Mouse (Mus musculus): ENCODE measurements at regions not wholly inside any gene's neighbourhood (a gene's known extent, or its start where the extent isn't known, plus 50 kb on each side); places are given as distances from the start of the nearest gene placed in this dataset.

DNA sequence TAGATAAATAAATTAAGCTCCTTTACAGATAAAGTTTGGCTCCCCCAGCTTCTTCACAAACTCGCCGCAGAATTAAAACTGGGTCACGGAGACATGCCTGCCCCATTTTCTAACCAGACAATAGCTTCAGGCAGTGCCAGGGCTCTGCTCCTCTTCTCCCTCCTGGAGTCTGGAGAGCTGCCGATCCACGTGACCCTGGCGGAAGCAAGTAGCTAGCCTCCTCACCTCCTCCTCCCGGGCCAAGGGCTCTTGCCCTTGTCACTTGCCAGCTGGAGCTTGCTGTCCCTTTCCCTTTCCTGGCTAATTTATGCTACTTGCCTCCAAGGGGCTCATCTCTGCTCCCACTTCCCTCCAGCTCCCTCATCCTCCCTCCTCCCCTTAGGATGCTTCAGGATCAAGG, 142.0 kb downstream of the Mis18a start:
- Histone ChIP-seq H3K4me2 (no peak overlapping the region), H3K27me3 (ENCODE audit: control insufficient read depth, insufficient read depth, low read length) (no peaks in the 10 kb centered on the region), H3K27ac (ENCODE audit: low read depth, low read length) (no peak overlapping the region), H3K9me3 (ENCODE audit: control insufficient read depth, low read length) (no peaks in the 10 kb centered on the region), H3K4me3 (ENCODE audit: low read depth, low read length) (no peak overlapping the region), H3K36me3 (ENCODE audit: control insufficient read depth, insufficient read depth, low read length) (no peaks in the 10 kb centered on the region), H3K9ac (ENCODE audit: low read length) (no peak overlapping the region), H3K4me1 (ENCODE audit: control insufficient read depth, insufficient read depth, low read length) (no peaks in the 10 kb centered on the region)
- no peak for ATAC-seq (ENCODE audit: low FRiP score)
- no peak for DNase-seq (ENCODE audit: low spot score, missing footprints)
- 81% methylated on average over 7 of the region's 7 CpGs for WGBS

DNA sequence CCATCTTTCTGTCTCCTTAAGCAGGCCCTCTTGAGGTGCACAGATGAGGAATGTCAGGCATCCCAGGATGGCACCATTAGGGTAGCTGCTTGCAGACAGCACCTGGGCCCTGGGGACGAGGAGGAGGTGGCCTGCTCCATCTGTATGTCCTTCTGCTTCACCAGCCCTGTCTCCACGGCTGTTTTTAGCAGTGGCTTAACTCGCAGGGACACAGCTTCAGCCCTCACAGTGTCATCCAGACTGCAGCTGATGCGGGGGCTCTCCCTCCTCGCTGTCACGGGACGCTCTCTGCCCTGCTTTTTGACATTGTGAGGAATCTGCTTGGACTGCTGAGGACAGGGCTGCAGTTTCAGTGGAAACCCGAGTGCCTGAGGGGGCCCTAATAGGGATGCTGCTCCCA, 146.8 kb downstream of the Mis18a start:
- ATAC-seq (ENCODE audit: low FRiP score) (no peak), DNase-seq (ENCODE audit: low spot score, missing footprints) (no peak)
- Histone ChIP-seq H3K27me3 (ENCODE audit: control insufficient read depth, insufficient read depth, low read length) (no peaks in the 10 kb centered on the region), H3K27ac (ENCODE audit: low read depth, low read length) (no peak overlapping the region), H3K9ac (ENCODE audit: low read length) (no peak overlapping the region), H3K4me2 (no peak overlapping the region), H3K36me3 (ENCODE audit: control insufficient read depth, insufficient read depth, low read length) (no peaks in the 10 kb centered on the region), H3K4me1 (ENCODE audit: control insufficient read depth, insufficient read depth, low read length) (no peaks in the 10 kb centered on the region), H3K9me3 (ENCODE audit: control insufficient read depth, low read length) (no peaks in the 10 kb centered on the region), H3K4me3 (ENCODE audit: low read depth, low read length) (no peak overlapping the region)
- 68% methylated on average over 8 of the region's 8 CpGs for WGBS

DNA sequence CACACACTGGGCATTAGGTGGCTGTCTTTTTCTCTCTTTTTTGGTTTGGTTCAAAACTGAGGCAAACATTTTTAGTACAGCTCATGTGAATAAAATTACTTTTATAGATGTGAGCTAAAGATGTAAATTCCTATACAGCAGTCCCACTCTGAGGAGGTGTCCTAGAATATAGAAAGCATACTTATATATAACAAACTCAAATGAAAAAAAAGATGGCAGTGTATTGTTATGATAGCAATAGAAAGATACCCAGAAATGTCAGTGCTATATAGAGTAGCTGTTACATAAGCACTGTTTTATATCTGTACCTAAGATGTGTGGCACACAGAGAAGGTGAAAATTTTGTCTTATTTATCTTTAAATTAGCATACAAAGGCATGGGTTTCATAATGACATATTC, 156.1 kb downstream of the Mis18a start:
- Histone ChIP-seq H3K27ac (ENCODE audit: low read depth, low read length) (no peak overlapping the region), H3K27me3 (ENCODE audit: control insufficient read depth, insufficient read depth, low read length) (no peaks in the 10 kb centered on the region), H3K9ac (ENCODE audit: low read length) (no peak overlapping the region), H3K9me3 (ENCODE audit: control insufficient read depth, low read length) (no peaks in the 10 kb centered on the region), H3K4me1 (ENCODE audit: control insufficient read depth, insufficient read depth, low read length) (no peaks in the 10 kb centered on the region), H3K4me3 (ENCODE audit: low read depth, low read length) (no peak overlapping the region), H3K36me3 (ENCODE audit: control insufficient read depth, insufficient read depth, low read length) (no peaks in the 10 kb centered on the region), H3K4me2 (no peak overlapping the region)
- ATAC-seq (ENCODE audit: low FRiP score) (no peak), DNase-seq (ENCODE audit: low spot score, missing footprints) (no peak)

DNA sequence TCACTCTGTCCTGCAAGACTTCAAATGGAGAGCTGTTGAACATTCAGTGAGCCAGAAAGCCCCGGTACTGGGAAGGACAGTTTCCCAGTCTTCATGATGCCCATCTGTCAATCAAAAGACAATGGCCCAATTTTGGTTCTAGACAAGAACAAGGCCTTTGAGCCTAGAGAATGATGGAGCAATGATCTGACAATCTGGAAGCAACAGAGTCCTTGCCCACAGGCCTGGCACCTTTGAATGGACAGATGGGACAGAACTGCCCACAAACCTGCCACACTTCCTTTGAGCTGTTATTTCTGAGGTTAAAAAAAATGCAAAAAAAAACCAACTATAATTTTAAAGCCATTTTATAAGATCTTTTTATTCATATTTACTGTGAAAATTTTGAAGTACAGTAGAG, 157.4 kb downstream of the Mis18a start:
- no peaks in the 10 kb centered on the region for H3K36me3 ChIP-seq (ENCODE audit: control insufficient read depth, insufficient read depth, low read length)
- no peak overlapping the region for H3K4me2 ChIP-seq
- no peaks in the 10 kb centered on the region for H3K27me3 ChIP-seq (ENCODE audit: control insufficient read depth, insufficient read depth, low read length)
- no peak overlapping the region for H3K9ac ChIP-seq (ENCODE audit: low read length)
- no peaks in the 10 kb centered on the region for H3K9me3 ChIP-seq (ENCODE audit: control insufficient read depth, low read length)
- ATAC-seq (ENCODE audit: low FRiP score): no peak
- WGBS: 82% methylated on average over 1 of the region's 1 CpGs
- no peak overlapping the region for H3K27ac ChIP-seq (ENCODE audit: low read depth, low read length)
- H3K4me1 ChIP-seq (ENCODE audit: control insufficient read depth, insufficient read depth, low read length): no peaks in the 10 kb centered on the region
- DNase-seq (ENCODE audit: low spot score, missing footprints): no peak
- H3K4me3 ChIP-seq (ENCODE audit: low read depth, low read length): no peak overlapping the region

DNA sequence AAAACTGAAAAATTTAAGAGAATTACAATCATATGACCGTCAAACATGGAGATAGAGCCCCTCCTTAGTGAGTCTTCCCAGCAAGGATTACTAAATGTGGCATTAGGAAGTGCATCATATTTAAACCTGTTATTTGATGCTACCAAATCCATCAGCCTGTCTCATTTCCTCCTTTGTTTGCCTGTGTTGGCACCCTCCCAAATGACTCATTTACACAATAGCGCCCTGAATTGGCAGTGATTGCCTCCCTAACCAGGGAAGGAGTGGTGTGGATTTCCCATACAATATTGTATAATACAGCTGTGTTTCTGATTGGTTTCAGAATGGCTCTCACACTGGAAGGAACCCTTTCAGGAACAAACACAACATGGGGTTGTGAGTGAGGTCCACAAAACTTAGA, 162.0 kb downstream of the Mis18a start:
- Histone ChIP-seq H3K4me3 (ENCODE audit: low read depth, low read length) (no peak overlapping the region), H3K27me3 (ENCODE audit: control insufficient read depth, insufficient read depth, low read length) (no peaks in the 10 kb centered on the region), H3K4me1 (ENCODE audit: control insufficient read depth, insufficient read depth, low read length) (no peaks in the 10 kb centered on the region), H3K36me3 (ENCODE audit: control insufficient read depth, insufficient read depth, low read length) (no peaks in the 10 kb centered on the region), H3K9me3 (ENCODE audit: control insufficient read depth, low read length) (no peaks in the 10 kb centered on the region), H3K9ac (ENCODE audit: low read length) (no peak overlapping the region), H3K4me2 (no peak overlapping the region), H3K27ac (ENCODE audit: low read depth, low read length) (no peak overlapping the region)
- DNase-seq (ENCODE audit: low spot score, missing footprints): no peak
- WGBS: 84% methylated on average over 2 of the region's 2 CpGs
- no peak for ATAC-seq (ENCODE audit: low FRiP score)

DNA sequence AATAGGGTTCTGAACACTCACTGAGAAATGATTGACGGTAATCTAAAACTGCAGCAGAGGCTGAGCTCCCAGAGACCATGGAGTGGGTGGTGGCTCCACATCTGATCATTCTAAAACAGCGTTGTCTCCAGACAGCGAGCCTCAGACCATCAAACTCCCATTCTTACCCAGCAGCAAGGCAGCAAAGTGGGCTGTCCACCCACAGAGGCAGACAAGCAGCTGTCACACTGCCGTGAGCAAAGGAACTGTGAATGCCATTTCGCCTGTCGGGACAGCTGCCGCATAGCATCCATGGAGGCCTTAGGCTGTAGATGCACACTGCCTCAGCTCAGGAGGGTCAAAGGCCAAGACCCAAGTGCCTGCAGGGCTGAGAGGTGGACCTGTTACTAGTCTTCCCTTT, 167.3 kb downstream of the Hunk start:
- no peak for ATAC-seq (ENCODE audit: low FRiP score)
- H3K4me2 ChIP-seq: no peak overlapping the region
- H3K4me1 ChIP-seq (ENCODE audit: control insufficient read depth, insufficient read depth, low read length): no peaks in the 10 kb centered on the region
- H3K36me3 ChIP-seq (ENCODE audit: control insufficient read depth, insufficient read depth, low read length): no peaks in the 10 kb centered on the region
- no peaks in the 10 kb centered on the region for H3K9me3 ChIP-seq (ENCODE audit: control insufficient read depth, low read length)
- WGBS: 88% methylated on average over 7 of the region's 7 CpGs
- no peaks in the 10 kb centered on the region for H3K27me3 ChIP-seq (ENCODE audit: control insufficient read depth, insufficient read depth, low read length)
- no peak overlapping the region for H3K4me3 ChIP-seq (ENCODE audit: low read depth, low read length)
- DNase-seq (ENCODE audit: low spot score, missing footprints): no peak
- H3K27ac ChIP-seq (ENCODE audit: low read depth, low read length): no peak overlapping the region
- H3K9ac ChIP-seq (ENCODE audit: low read length): no peak overlapping the region

DNA sequence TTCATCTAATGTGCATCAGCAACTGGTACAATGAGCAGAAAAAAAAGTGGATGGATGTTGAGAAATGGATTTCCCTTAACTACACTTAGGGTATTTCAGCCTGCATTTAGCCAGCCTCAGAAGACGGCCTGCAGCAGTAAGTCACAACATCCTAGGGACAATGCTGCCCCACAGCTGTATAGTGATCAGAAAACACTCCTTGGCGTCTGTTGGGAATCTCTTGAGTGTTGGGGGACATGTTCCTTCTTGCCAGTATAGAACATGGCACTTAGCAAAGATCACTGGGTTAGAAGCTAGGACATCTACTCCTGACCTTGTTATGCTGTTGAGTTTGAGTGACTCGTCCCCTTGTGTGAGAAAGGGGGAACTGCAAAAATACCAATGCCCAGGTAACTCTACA, 165.2 kb downstream of the Hunk start:
- no peaks in the 10 kb centered on the region for H3K36me3 ChIP-seq (ENCODE audit: control insufficient read depth, insufficient read depth, low read length)
- no peak overlapping the region for H3K4me2 ChIP-seq
- no peak overlapping the region for H3K4me3 ChIP-seq (ENCODE audit: low read depth, low read length)
- H3K4me1 ChIP-seq (ENCODE audit: control insufficient read depth, insufficient read depth, low read length): no peaks in the 10 kb centered on the region
- H3K9me3 ChIP-seq (ENCODE audit: control insufficient read depth, low read length): no peaks in the 10 kb centered on the region
- no peak overlapping the region for H3K9ac ChIP-seq (ENCODE audit: low read length)
- ATAC-seq (ENCODE audit: low FRiP score) (no peak), DNase-seq (ENCODE audit: low spot score, missing footprints) (no peak)
- WGBS: 78% methylated on average over 3 of the region's 3 CpGs
- no peak overlapping the region for H3K27ac ChIP-seq (ENCODE audit: low read depth, low read length)
- no peaks in the 10 kb centered on the region for H3K27me3 ChIP-seq (ENCODE audit: control insufficient read depth, insufficient read depth, low read length)

DNA sequence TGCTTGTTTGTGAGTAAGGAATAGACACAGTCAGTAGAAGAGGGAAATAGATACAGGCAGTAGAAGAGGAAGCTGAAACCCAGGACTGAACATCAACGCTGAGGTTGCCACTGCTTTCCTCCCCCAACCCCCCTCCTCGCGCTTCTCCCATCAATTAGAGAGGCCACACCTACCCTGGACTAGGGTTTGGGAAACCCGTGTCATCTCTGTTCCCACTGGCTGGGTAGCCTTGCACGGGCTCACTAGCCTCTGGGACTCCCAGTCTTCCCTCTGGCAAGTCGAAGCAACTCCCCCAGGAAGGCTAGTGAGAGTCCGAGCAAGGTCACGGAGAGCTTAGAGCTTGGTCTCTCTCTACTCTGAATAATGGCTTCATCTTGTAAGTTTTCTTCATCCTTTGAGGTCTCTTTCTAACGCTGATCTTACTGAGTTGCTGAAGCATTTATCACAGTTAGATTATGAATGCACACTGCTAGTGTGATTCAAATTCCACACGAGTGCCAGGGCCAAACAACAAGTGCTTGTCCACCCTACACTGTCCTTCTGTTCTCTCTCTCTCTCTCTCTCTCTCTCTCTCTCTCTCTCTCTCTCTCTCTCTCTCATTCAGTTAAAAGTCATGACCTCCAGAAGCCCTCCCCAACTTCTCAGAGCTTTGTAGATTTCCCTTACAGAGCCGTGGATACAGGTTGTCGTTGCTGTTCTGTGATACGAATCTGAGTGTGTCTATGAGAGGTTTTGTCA, 164.4 kb downstream of the Hunk start:
- Histone ChIP-seq H3K4me1 (ENCODE audit: control insufficient read depth, insufficient read depth, low read length) (no peaks in the 10 kb centered on the region; the same call in 1 of the 2 replicates), H3K27ac (ENCODE audit: low read depth, low read length) (no peak overlapping the region), H3K4me3 (ENCODE audit: low read depth, low read length) (no peak overlapping the region), H3K4me2 (no peak overlapping the region), H3K36me3 (ENCODE audit: control insufficient read depth, insufficient read depth, low read length) (no peaks in the 10 kb centered on the region), H3K9ac (ENCODE audit: low read length) (no peak overlapping the region), H3K27me3 (ENCODE audit: control insufficient read depth, insufficient read depth, low read length) (no peaks in the 10 kb centered on the region), H3K9me3 (ENCODE audit: control insufficient read depth, low read length) (no peaks in the 10 kb centered on the region)
- no peak for ATAC-seq (ENCODE audit: low FRiP score)
- DNase-seq (ENCODE audit: low spot score, missing footprints): no peak
- WGBS: 79% methylated on average over 13 of the region's 13 CpGs
